Mouse (Mus musculus): ENCODE data around the gene Ptprn2.
A peak's percentile ranks its signal among the peaks of the same experiment; 100 is the strongest.

Ptprn2 gene

GRCm38 (mm10) chr12:116594866-116595610 is 109.5 kb downstream of the Ptprn2 start:
- no peak for DNase-seq (ENCODE audit: low read depth)

- DNase-seq (ENCODE audit: low read depth): no peak
Observed at GRCm38 (mm10) chr12:116595727-116596126, 110.2 kb downstream of the Ptprn2 start.

GRCm38 (mm10) chr12:116596993-116597392 is 111.5 kb downstream of the Ptprn2 start:
- DNase-seq (ENCODE audit: low read depth): no peak

- no peak for DNase-seq (ENCODE audit: low read depth)
Observed at GRCm38 (mm10) chr12:116597670-116598069, 112.2 kb downstream of the Ptprn2 start.

- DNase-seq (ENCODE audit: low read depth): no peak
Observed at GRCm38 (mm10) chr12:116598123-116599005, 112.8 kb downstream of the Ptprn2 start.

GRCm38 (mm10) chr12:116599537-116599936 is 114.0 kb downstream of the Ptprn2 start:
- DNase-seq (ENCODE audit: low read depth): no peak

- no peak for DNase-seq (ENCODE audit: low read depth)
Observed at GRCm38 (mm10) chr12:116600054-116600453, 114.5 kb downstream of the Ptprn2 start.

- DNase-seq (ENCODE audit: low read depth): no peak
Observed at GRCm38 (mm10) chr12:116601395-116601794, 115.9 kb downstream of the Ptprn2 start.

GRCm38 (mm10) chr12:116601921-116602320 is 116.4 kb downstream of the Ptprn2 start:
- no peak for DNase-seq (ENCODE audit: low read depth)

- DNase-seq (ENCODE audit: low read depth): no peak
Observed at GRCm38 (mm10) chr12:116608598-116608997, 123.1 kb downstream of the Ptprn2 start.

- peak; percentile 76 for DNase-seq (ENCODE audit: low read depth)
Observed at GRCm38 (mm10) chr12:116619868-116620267, 134.3 kb downstream of the Ptprn2 start.

GRCm38 (mm10) chr12:116620299-116620698 is 134.8 kb downstream of the Ptprn2 start:
- peak; percentile 3 for DNase-seq (ENCODE audit: low read depth)

GRCm38 (mm10) chr12:116621325-116622040 is 136.0 kb downstream of the Ptprn2 start:
- DNase-seq (ENCODE audit: low read depth): no peak

- no peak for DNase-seq (ENCODE audit: low read depth)
Observed at GRCm38 (mm10) chr12:116622665-116623387, 137.3 kb downstream of the Ptprn2 start.

GRCm38 (mm10) chr12:116625391-116626281 is 140.1 kb downstream of the Ptprn2 start:
- DNase-seq (ENCODE audit: low read depth): peak; percentile 64

- DNase-seq (ENCODE audit: low read depth): no peak
Observed at GRCm38 (mm10) chr12:116628992-116629391, 143.5 kb downstream of the Ptprn2 start.

- DNase-seq (ENCODE audit: low read depth): no peak
Observed at GRCm38 (mm10) chr12:116637498-116637897, 152.0 kb downstream of the Ptprn2 start.

GRCm38 (mm10) chr12:116640871-116641270 is 155.4 kb downstream of the Ptprn2 start:
- DNase-seq (ENCODE audit: low read depth): no peak

GRCm38 (mm10) chr12:116641339-116642190 is 156.0 kb downstream of the Ptprn2 start:
- DNase-seq (ENCODE audit: low read depth): no peak

GRCm38 (mm10) chr12:116642191-116642549 is 156.7 kb downstream of the Ptprn2 start:
- DNase-seq (ENCODE audit: low read depth): no peak
